Mouse (Mus musculus) intestine, embryonic 16.5 days (tissue): ENCODE measurements at regions not wholly inside any gene's neighbourhood (a gene's known extent, or its start where the extent isn't known, plus 50 kb on each side); places are given as distances from the start of the nearest gene placed in this dataset.
"Not testable (repeated sequence)": the region's sequence is repeated elsewhere in the genome, so short reads cannot be mapped to it uniquely, and the experiment has no call there.

Experiments used
- ATAC-seq: fragments of 200-750 bp; cut with Nextera tagmentation; 2 replicates; pipeline ENCODE4 v1.8.0; 2017; ENCODE audit warnings: moderate TSS enrichment, moderate library complexity
- H3K27ac ChIP-seq: fragments of 300-500 bp; sonication (generic); 2 replicates; pipeline ENCODE4 v1.5.1; 2014; ENCODE audit warnings: mild to moderate bottlenecking, low read length
- H3K27me3 ChIP-seq: fragments of 300-500 bp; sonication (generic); replicated peaks from 2 replicates; pipeline ENCODE4 v1.6.1; 2014; ENCODE audit warnings: low read length, control low read depth, mixed read lengths; ENCODE audit not compliant: control insufficient read depth, insufficient read depth
- H3K36me3 ChIP-seq: fragments of 300-500 bp; sonication (generic); 2 replicates; pipeline ENCODE4 v1.6.1; 2014; ENCODE audit warnings: low read length, control low read depth; ENCODE audit not compliant: control insufficient read depth, insufficient read depth
- H3K4me1 ChIP-seq: fragments of 300-500 bp; sonication (generic); 2 replicates; pipeline ENCODE4 v1.6.1; 2014; ENCODE audit warnings: low read length, control low read depth, mixed read lengths; ENCODE audit not compliant: control insufficient read depth, insufficient read depth
- H3K4me2 ChIP-seq: fragments of 300-500 bp; sonication (generic); 2 replicates; pipeline ENCODE4 v1.6.1; 2014; ENCODE audit warnings: low read depth, low read length, control low read depth
- H3K4me3 ChIP-seq: fragments of 300-500 bp; sonication (generic); 2 replicates; pipeline ENCODE4 v1.5.1; 2014; ENCODE audit warnings: mild to moderate bottlenecking, low read length
- H3K9ac ChIP-seq: fragments of 300-500 bp; sonication (generic); 2 replicates; pipeline ENCODE4 v1.6.1; 2014; ENCODE audit warnings: low read depth, low read length
- H3K9me3 ChIP-seq: fragments of 300-500 bp; sonication (generic); 2 replicates; pipeline ENCODE4 v1.6.1; 2016; ENCODE audit warnings: low read length, control low read depth; ENCODE audit not compliant: control insufficient read depth
- WGBS: fragments of 180-500 bp; shearing (Covaris S2); extraction: QIAGEN DNeasy Blood & Tissue Kit; methylation state at CpG from one replicate; pipeline ENCODE4 v1.1.7; 2014; 5-methylcytosine and 5-hydroxymethylcytosine counted together

GRCm38 (mm10) chr4:71356310-71356709, 401.5 kb downstream of the Gm11232 start:
- WGBS = 48% methylated on average over 1 of the region's 1 CpGs
- no peaks in the 10 kb centered on the region for H3K36me3 ChIP-seq
- H3K9ac ChIP-seq = no peak overlapping the region
- H3K27me3 ChIP-seq = no peaks in the 10 kb centered on the region
- no peaks in the 10 kb centered on the region for H3K4me1 ChIP-seq
- H3K4me3 ChIP-seq = no peak overlapping the region
- no peak overlapping the region for H3K27ac ChIP-seq
- ATAC-seq = peak; percentile 97
- no peaks in the 10 kb centered on the region for H3K9me3 ChIP-seq
- H3K4me2 ChIP-seq = no peak overlapping the region

- no peaks in the 10 kb centered on the region for H3K36me3 ChIP-seq
- H3K4me3 ChIP-seq = no peak overlapping the region
- no peak overlapping the region for H3K27ac ChIP-seq
- H3K9ac ChIP-seq = no peak overlapping the region
- no peaks in the 10 kb centered on the region for H3K4me1 ChIP-seq
- WGBS = 35% methylated on average over 2 of the region's 2 CpGs
- H3K4me2 ChIP-seq = no peak overlapping the region
- H3K9me3 ChIP-seq = no peaks in the 10 kb centered on the region
- no peaks in the 10 kb centered on the region for H3K27me3 ChIP-seq
- peak; percentile 52 for ATAC-seq
Measured at GRCm38 (mm10) chr4:71351880-71352279, 405.9 kb downstream of the Gm11232 start.

GRCm38 (mm10) chr4:71343068-71343467, 414.7 kb downstream of the Gm11232 start:
- Histone ChIP-seq H3K4me1 (no peaks in the 10 kb centered on the region), H3K9ac (no peak overlapping the region), H3K27me3 (no peaks in the 10 kb centered on the region), H3K9me3 (no peaks in the 10 kb centered on the region), H3K36me3 (no peaks in the 10 kb centered on the region), H3K4me3 (no peak overlapping the region), H3K4me2 (no peak overlapping the region), H3K27ac (no peak overlapping the region)
- WGBS = 95% methylated on average over 3 of the region's 3 CpGs
- no peak for ATAC-seq

- Histone ChIP-seq H3K9me3 (no peaks in the 10 kb centered on the region), H3K4me2 (no peak overlapping the region), H3K9ac (no peak overlapping the region), H3K27ac (no peak overlapping the region), H3K27me3 (no peaks in the 10 kb centered on the region), H3K4me1 (no peaks in the 10 kb centered on the region), H3K4me3 (no peak overlapping the region), H3K36me3 (no peaks in the 10 kb centered on the region)
- WGBS = 48% methylated on average over 1 of the region's 1 CpGs
- ATAC-seq = peak; percentile 90
Measured at GRCm38 (mm10) chr4:71338582-71338981, 419.2 kb downstream of the Gm11232 start.

- H3K9ac ChIP-seq = no peak overlapping the region
Measured at GRCm38 (mm10) chr4:71332672-71333071, 425.1 kb downstream of the Gm11232 start.

GRCm38 (mm10) chr4:71332018-71332417, 425.7 kb downstream of the Gm11232 start:
- Histone ChIP-seq H3K4me2 (no peak overlapping the region), H3K4me1 (no peaks in the 10 kb centered on the region), H3K9me3 (no peaks in the 10 kb centered on the region), H3K4me3 (no peak overlapping the region), H3K36me3 (no peaks in the 10 kb centered on the region), H3K27ac (no peak overlapping the region), H3K27me3 (no peaks in the 10 kb centered on the region), H3K9ac (no peak overlapping the region)
- WGBS = 73% methylated on average over 4 of the region's 4 CpGs
- ATAC-seq = no peak

More at GRCm38 (mm10) chr4:71332672-71333071, 425.1 kb downstream of the Gm11232 start:
- no peak overlapping the region for H3K4me2 ChIP-seq
- WGBS = 77% methylated on average over 3 of the region's 3 CpGs
- H3K4me1 ChIP-seq = no peaks in the 10 kb centered on the region
- no peaks in the 10 kb centered on the region for H3K36me3 ChIP-seq
- ATAC-seq = no peak
- no peaks in the 10 kb centered on the region for H3K9me3 ChIP-seq
- H3K4me3 ChIP-seq = no peak overlapping the region
- H3K27me3 ChIP-seq = no peaks in the 10 kb centered on the region
- no peak overlapping the region for H3K27ac ChIP-seq

GRCm38 (mm10) chr4:71316605-71317004, 441.2 kb downstream of the Gm11232 start:
- no peak overlapping the region for H3K27ac ChIP-seq
- H3K4me3 ChIP-seq = no peak overlapping the region
- ATAC-seq = no peak
- no peaks in the 10 kb centered on the region for H3K9me3 ChIP-seq
- no peaks in the 10 kb centered on the region for H3K4me1 ChIP-seq
- H3K9ac ChIP-seq = no peak overlapping the region
- no peak overlapping the region for H3K4me2 ChIP-seq
- no peaks in the 10 kb centered on the region for H3K27me3 ChIP-seq
- no peaks in the 10 kb centered on the region for H3K36me3 ChIP-seq

GRCm38 (mm10) chr4:71307176-71307612, 450.6 kb downstream of the Gm11232 start:
- no peaks in the 10 kb centered on the region for H3K9me3 ChIP-seq
- ATAC-seq = peak; percentile 50; the same call in 1 of the 2 replicates
- 63% methylated on average over 6 of the region's 6 CpGs for WGBS

GRCm38 (mm10) chr4:71306690-71307089, 451.1 kb downstream of the Gm11232 start:
- peak; percentile 69 for ATAC-seq
- no peaks in the 10 kb centered on the region for H3K9me3 ChIP-seq
- WGBS = 70% methylated on average over 6 of the region's 6 CpGs

More at GRCm38 (mm10) chr4:71307176-71307612, 450.6 kb downstream of the Gm11232 start:
- Histone ChIP-seq H3K4me2 (no peak overlapping the region), H3K27me3 (no peaks in the 10 kb centered on the region), H3K27ac (no peak overlapping the region), H3K9ac (no peak overlapping the region), H3K4me1 (0 out of 2 replicates have a peak, but pooled peaks cover 2% of the 10 kb centered on the region), H3K36me3 (no peaks in the 10 kb centered on the region), H3K4me3 (no peak overlapping the region)

GRCm38 (mm10) chr4:71295716-71296115, 462.0 kb downstream of the Gm11232 start:
- 65% methylated on average over 3 of the region's 3 CpGs for WGBS
- H3K4me2 ChIP-seq, H3K27me3 ChIP-seq, H3K4me1 ChIP-seq, ATAC-seq, H3K36me3 ChIP-seq, H3K9ac ChIP-seq, H3K9me3 ChIP-seq, H3K27ac ChIP-seq, H3K4me3 ChIP-seq: not testable (repeated sequence)

More at GRCm38 (mm10) chr4:71306690-71307089, 451.1 kb downstream of the Gm11232 start:
- no peak overlapping the region for H3K27ac ChIP-seq
- H3K4me2 ChIP-seq = no peak overlapping the region
- H3K27me3 ChIP-seq = no peaks in the 10 kb centered on the region
- 0 out of 2 replicates have a peak, but pooled peaks cover 2% of the 10 kb centered on the region for H3K4me1 ChIP-seq
- no peaks in the 10 kb centered on the region for H3K36me3 ChIP-seq
- H3K4me3 ChIP-seq = no peak overlapping the region
- H3K9ac ChIP-seq = no peak overlapping the region
